Mouse (Mus musculus): ENCODE measurements around the gene Dgkk. TPM values are rescaled to one million over a fixed set of nuclear protein-coding genes. Genes with fewer than 3 reads are reported as not detected.
"Not testable (repeated sequence)": the region's sequence is repeated elsewhere in the genome, so short reads cannot be mapped to it uniquely, and the experiment has no call there.

Dgkk gene
- total RNA-seq (2021), result 10 to 100 TPM; 38.5 to 45.3 TPM
- long read RNA-seq, experiment 1, partial matches to known transcripts, result 0 of 1 reads
- long read RNA-seq, experiment 1, other reads (novel, unspliced or antisense), result 1 of 1 reads
- long read RNA-seq, experiment 2, partial matches to known transcripts, result 0 of 4 reads
- long read RNA-seq, experiment 2, other reads (novel, unspliced or antisense), result 4 of 4 reads

- DNase-seq (ENCODE audit: low spot score in 2 of 2), result not testable (repeated sequence)
These were observed at the start of gene Dgkk for GRCm38 (mm10) chrX:6779006-6779405. Gene Dgkk (plus strand): TSS chrX:6779306.

GRCm38 (mm10) chrX:6733998-6734397, 45.1 kb upstream of the Dgkk start:
- DNase-seq (ENCODE audit: low spot score in 2 of 2), result no peak

GRCm38 (mm10) chrX:6750714-6751113, 28.4 kb upstream of the Dgkk start:
- no peak for DNase-seq (ENCODE audit: low spot score in 2 of 2)

GRCm38 (mm10) chrX:6751549-6752047, 27.5 kb upstream of the Dgkk start:
- DNase-seq (ENCODE audit: low spot score in 2 of 2), result no peak

GRCm38 (mm10) chrX:6777489-6778249, 1.4 kb upstream of the Dgkk start:
- DNase-seq (ENCODE audit: low spot score in 2 of 2), result no peak

GRCm38 (mm10) chrX:6778250-6778637, 862 bp upstream of the Dgkk start:
- peak; percentile 4 to 5 for DNase-seq (ENCODE audit: low spot score in 2 of 2)

GRCm38 (mm10) chrX:6779969-6780539, 948 bp downstream of the Dgkk start:
- peak in 1 of 2 experiments; percentile 3 for DNase-seq (ENCODE audit: low spot score in 2 of 2)

- no peak for DNase-seq (ENCODE audit: low spot score in 2 of 2)
These were observed 53.4 kb downstream of the Dgkk start for GRCm38 (mm10) chrX:6832553-6832952.

- no peak for DNase-seq (ENCODE audit: low spot score in 2 of 2)
These were observed 74.4 kb downstream of the Dgkk start for GRCm38 (mm10) chrX:6853466-6853865.

- DNase-seq (ENCODE audit: low spot score in 2 of 2), result no peak
These were observed 75.0 kb downstream of the Dgkk start for GRCm38 (mm10) chrX:6854136-6854535.

GRCm38 (mm10) chrX:6893933-6894332, 114.8 kb downstream of the Dgkk start:
- DNase-seq (ENCODE audit: low spot score in 2 of 2), result no peak

- no peak for DNase-seq (ENCODE audit: low spot score in 2 of 2)
These were observed 131.9 kb downstream of the Dgkk start for GRCm38 (mm10) chrX:6911047-6911446.

GRCm38 (mm10) chrX:6922165-6922564, 143.1 kb downstream of the Dgkk start:
- no peak for DNase-seq (ENCODE audit: low spot score in 2 of 2)

- DNase-seq (ENCODE audit: low spot score in 2 of 2), result no peak
These were observed 147.1 kb downstream of the Dgkk start for GRCm38 (mm10) chrX:6926224-6926623.

- DNase-seq (ENCODE audit: low spot score in 2 of 2), result no peak
These were observed 189.5 kb downstream of the Dgkk start for GRCm38 (mm10) chrX:6968598-6968997.

- DNase-seq (ENCODE audit: low spot score in 2 of 2), result no peak
These were observed 192.8 kb downstream of the Dgkk start for GRCm38 (mm10) chrX:6971956-6972355.

- DNase-seq (ENCODE audit: low spot score in 2 of 2), result not testable (repeated sequence)
These were observed 204.8 kb downstream of the Dgkk start for GRCm38 (mm10) chrX:6983916-6984315.

Data from adrenal gland, postnatal 4 days (tissue).